Mouse (Mus musculus): Measurements from ENCODE around the gene Gm2974.
A peak's percentile ranks its signal among the peaks of the same experiment; 100 is the strongest.
"Not testable (repeated sequence)": the region's sequence is repeated elsewhere in the genome, so short reads cannot be mapped to it uniquely, and the experiment has no call there.

Gene Gm2974

DNA sequence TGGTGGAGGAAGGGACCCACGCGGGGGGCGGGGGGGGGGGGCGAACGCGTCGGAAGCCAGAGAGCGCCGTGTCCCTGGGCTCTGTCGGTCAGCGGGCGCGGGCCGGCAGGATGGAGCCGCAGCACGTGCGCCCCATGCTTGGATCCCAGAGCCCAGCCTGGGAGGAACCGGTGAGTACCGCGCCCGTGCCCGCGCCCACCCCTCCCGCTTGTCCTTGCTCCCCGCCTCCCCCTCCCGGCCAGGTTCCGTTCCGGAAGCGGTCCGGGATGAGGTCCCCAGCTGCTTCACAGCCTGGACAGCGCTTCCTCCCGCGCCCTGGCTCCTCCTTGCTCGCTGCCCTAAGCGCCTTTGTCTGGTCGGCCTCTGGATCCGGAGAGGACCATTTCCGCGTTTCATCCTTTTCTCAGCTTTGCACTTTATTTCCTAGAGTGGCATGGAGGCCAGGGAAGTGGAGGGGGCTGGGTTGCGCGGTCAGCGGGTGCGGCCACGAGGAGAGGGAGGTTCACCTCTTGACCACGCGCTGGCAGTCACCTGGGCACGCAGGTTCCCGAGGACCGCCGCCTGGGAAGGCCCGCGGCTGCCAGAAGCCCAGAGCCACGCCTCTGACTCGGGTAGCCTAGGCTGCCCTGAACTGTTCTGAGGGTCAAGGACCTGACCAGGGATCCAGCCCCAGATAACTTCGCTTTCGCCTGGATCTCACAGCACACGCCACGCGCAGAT is at the start of gene Gm2974:
Gm2974 (plus strand) TSS at position 86 of the 720 bp plus-strand sequence.
- DNase-seq: peak; percentile 2

- not testable (repeated sequence) for DNase-seq
Measured at GRCm38 (mm10) chr14:4141646-4142045, 40.7 kb upstream of the Gm2974 start.

DNA sequence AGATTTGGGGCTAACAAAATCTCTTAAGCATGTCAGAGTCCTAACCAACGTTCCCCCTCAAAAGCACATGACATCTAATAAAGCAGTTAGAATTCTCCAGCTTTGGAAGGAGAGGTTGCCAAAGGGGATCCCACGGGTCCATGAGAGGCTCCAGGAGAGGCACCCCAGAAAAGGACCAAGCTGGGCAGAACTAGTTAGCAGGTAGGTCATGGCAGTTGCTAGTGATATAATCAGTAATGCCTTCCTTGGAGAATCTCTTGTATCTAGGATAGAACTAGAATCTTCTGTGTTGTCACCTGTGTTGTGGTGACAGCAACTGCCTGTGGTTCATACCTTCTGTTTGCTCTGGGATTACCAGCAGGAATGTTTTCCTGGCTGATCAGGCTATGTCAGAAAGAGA is 17.6 kb upstream of the Gm2974 start, which contains the start of gene Gm3127:
Gm3127 (plus strand) TSS at position 301 of the 400 bp plus-strand sequence.
- DNase-seq: not testable (repeated sequence)

DNA sequence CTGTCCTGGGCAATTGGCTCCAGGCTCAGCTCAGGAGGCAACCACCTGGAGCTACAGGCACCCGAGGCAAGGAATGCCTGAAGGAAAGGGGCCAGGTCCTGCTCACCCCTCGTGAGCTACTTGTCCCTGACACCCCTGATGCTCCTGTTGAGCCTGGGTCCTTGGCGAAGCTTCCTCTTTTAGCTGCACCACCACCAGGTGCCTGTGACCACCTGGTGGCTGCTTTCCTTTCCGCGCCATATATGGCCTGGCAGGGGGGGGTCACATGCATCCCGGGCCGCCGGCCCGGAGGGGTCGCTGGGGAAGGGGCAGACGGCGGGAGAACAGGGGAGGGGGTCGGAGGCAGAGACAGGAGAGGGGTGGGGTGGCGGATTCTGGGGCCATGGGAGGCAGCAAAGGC is 346 bp upstream of the Gm2974 start:
- DNase-seq: not testable (repeated sequence)

DNA sequence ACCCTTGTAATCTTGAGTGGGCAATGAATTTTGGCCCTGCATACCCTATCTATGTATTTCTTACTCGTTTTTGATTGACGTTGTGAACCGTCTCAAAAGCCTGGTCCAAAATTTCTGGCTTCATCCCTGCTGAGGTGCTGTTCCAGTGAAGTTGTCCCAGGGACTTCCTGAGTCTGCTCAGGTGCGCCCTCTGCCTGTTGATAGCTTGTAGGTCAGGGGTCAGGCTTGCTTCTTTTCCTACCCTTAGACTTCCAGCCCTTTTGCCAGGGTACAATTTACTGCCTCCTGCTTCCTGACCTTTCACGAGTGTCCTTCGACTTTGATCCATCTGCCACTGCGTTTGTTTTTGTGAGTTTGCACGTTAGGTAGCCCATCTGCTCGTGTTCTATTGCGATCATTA is 999 bp downstream of the Gm2974 start:
- not testable (repeated sequence) for DNase-seq

- DNase-seq: not testable (repeated sequence)
Measured at GRCm38 (mm10) chr14:4249331-4249730, 67.0 kb downstream of the Gm2974 start, which contains the start of gene Gm3138. TSS of gene Gm3138 (plus strand) at chr14:4249631.

Measured in cerebellum, adult 11-12 months (tissue).